Mouse (Mus musculus): Measurements from ENCODE around the gene Olfr1512. TPM values are rescaled to one million over a fixed set of nuclear protein-coding genes. Genes with fewer than 3 reads are reported as not detected.
"Not testable (repeated sequence)": the region's sequence is repeated elsewhere in the genome, so short reads cannot be mapped to it uniquely, and the experiment has no call there.

Gene Olfr1512
- not detected in 2 replicates for polyA plus RNA-seq (2016; fragmentation: Nextera tagmentation; extraction: Ambion mirVana)

DNA sequence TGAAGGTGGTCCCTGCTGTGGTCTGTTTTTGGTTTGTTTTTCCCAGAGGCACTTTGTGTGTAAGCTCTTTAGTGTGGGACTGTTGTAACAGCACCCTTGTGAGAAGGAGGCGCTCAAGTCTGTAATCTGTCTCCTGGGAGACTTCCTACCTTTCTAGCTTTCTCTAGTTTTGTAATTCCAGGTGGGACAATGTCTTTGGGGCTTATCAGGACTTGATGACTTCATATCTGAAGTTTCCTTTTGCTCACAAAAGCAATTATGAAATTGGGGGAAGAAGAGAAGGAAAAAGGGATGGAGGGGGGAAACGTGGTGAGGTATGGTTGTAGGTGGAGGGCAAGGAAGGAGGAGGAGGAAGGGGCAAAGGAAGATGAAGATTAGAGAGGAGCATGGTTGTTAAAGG is at the start of gene Olfr1512:
Olfr1512 (minus strand) TSS at position 101 of the 400 bp plus-strand sequence.
- Histone ChIP-seq H3K9ac (no peak within 1 kb of the TSS), H3K36me3 (no peaks in the 10 kb centered on the region), H3K4me3 (no peak within 1 kb of the TSS), H3K4me2 (no peak within 1 kb of the TSS), H3K4me1 (replicated peaks) (no peaks in the 10 kb centered on the region), H3K9me3 (replicated peaks) (no peaks in the 10 kb centered on the region), H3K27ac (ENCODE audit: poor library complexity, severe bottlenecking) (no peak within 1 kb of the TSS), H3K27me3 (replicated peaks) (no peaks in the 10 kb centered on the region)
- no peak for ATAC-seq (ENCODE audit: insufficient number of reproducible peaks, low FRiP score)
- 67% methylated on average over 2 of the region's 2 CpGs for WGBS

DNA sequence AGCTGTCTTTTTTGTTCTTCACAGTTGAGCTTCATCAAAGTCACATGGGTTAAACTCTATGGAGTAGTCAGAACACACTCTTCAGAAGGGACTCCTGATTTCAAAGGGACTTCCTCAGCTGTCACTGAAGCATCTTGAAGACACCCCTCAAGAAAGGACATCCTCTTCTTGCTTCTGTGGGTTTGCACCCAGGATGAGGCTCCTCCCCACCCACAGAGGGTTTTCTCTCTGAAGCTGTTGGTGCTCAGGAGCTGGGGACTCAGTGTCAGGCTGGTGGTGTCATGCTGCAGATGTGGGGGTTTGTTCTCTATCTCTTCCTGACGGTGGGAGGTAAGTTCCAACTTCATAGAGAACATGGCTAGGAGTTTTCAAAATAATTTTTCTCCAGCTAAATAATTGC is 48.7 kb upstream of the Olfr1512 start:
- H3K36me3 ChIP-seq = no peaks in the 10 kb centered on the region
- WGBS = 83% methylated on average over 1 of the region's 1 CpGs
- no peak for ATAC-seq (ENCODE audit: insufficient number of reproducible peaks, low FRiP score)

DNA sequence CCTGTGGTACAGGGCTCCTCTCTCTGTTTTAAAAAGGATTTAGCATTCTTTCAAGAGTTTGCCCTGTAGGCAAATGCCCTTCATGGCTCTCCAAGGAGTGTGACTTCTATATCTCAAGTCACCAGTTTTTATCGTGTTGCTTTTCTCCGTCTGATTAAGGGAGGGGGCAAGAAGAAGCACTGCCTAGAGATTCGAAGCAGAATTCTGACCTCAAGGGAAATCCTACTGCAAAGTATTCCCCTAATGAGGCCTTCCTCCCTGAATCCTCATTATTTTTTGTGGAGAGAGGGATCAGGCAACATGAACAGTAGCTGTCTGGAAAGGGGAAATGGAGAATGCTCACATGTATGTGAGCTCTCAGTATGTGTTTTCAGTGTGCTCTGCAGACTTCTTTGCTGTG is 35.3 kb upstream of the Olfr1512 start, which contains the start of gene Olfr1510:
Olfr1510 (minus strand) TSS at position 101 of the 400 bp plus-strand sequence.
- 81% methylated on average over 3 of the region's 3 CpGs for WGBS
- Histone ChIP-seq H3K9me3 (replicated peaks) (no peaks in the 10 kb centered on the region), H3K4me3 (no peak within 1 kb of the TSS), H3K27me3 (replicated peaks) (no peaks in the 10 kb centered on the region), H3K4me2 (no peak within 1 kb of the TSS), H3K27ac (ENCODE audit: poor library complexity, severe bottlenecking) (no peak within 1 kb of the TSS), H3K36me3 (no peaks in the 10 kb centered on the region), H3K9ac (no peak within 1 kb of the TSS), H3K4me1 (replicated peaks) (no peaks in the 10 kb centered on the region)
- ATAC-seq (ENCODE audit: insufficient number of reproducible peaks, low FRiP score) = no peak

More for the DNA sequence above, 48.7 kb upstream of the Olfr1512 start:
- H3K27me3 ChIP-seq (replicated peaks) = no peaks in the 10 kb centered on the region
- H3K27ac ChIP-seq (ENCODE audit: poor library complexity, severe bottlenecking) = no peak overlapping the region
- no peak overlapping the region for H3K4me2 ChIP-seq
- no peak overlapping the region for H3K4me3 ChIP-seq
- H3K9ac ChIP-seq = no peak overlapping the region
- no peaks in the 10 kb centered on the region for H3K4me1 ChIP-seq (replicated peaks)
- 0 out of 2 replicates have a peak, but pooled peaks cover 2% of the 10 kb centered on the region for H3K9me3 ChIP-seq (replicated peaks)

DNA sequence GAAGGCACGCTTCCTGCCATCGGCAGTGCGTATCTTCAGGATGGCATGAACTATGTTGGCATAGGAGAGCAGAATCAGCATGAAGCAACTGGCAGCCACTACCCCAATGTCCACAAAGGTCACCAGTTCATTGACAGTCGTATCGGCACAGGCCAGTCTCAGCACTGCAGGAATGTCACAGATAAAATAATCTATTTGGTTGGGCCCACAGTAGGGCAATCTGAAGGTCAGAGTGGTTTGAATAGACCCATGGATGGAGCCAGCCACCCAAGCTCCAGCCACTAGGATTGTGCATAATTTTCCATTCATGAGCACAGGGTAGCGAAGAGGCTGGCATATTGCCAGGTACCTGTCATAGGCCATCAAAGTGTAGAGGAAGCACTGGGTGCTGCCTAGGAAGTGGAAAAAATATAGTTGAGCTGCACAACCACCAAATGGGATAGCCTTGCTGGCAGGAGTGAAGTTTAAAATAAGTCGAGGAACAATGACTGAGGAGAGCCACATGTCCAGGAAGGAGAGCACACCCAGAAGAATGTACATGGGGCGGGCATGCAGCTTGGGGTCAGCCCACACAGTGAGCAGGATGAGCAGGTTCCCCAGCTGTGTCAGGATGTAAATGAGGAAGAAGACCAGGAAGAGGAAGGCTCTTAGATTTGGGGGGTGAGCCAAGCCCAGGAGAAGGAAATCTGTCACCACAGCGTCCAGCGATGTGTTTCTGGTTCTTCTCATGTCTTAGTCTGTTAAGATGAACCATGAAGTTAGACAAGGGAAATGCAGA is 31.4 kb upstream of the Olfr1512 start:
- H3K4me3 ChIP-seq; H3K4me2 ChIP-seq; H3K4me1 ChIP-seq (replicated peaks); H3K27me3 ChIP-seq (replicated peaks); H3K36me3 ChIP-seq; H3K27ac ChIP-seq (ENCODE audit: poor library complexity, severe bottlenecking); H3K9ac ChIP-seq; H3K9me3 ChIP-seq (replicated peaks): not testable (repeated sequence)
- whole genome bisulfite sequencing = 69% methylated on average over 8 of the region's 10 CpGs
- ATAC-seq (ENCODE audit: insufficient number of reproducible peaks, low FRiP score) = 0 out of 2 replicates have a peak, but pooled peaks have one; percentile 48

DNA sequence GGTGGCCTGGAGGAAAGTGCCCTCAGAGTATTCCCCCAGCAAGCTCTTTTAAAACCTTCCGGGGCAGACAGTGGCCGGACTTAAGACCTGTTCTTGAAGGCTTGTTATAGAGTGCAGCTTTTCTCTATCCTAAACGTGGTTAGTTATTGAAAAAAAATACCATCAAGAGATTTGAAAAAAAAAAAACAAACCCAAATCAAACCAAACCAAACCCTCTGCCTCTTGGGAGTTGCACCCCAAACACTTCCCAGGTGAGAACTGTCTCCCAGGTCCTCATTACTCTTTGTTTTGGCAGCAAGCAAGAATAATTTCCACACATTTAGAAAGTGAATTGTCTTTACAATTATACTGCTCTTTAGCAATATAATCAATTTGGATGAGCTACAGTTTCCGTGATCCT is 18.3 kb upstream of the Olfr1512 start, which contains the start of gene Olfr1511:
Olfr1511 (minus strand) TSS at position 101 of the 400 bp plus-strand sequence.
- Histone ChIP-seq H3K27ac (ENCODE audit: poor library complexity, severe bottlenecking) (no peak within 1 kb of the TSS), H3K4me2 (no peak within 1 kb of the TSS), H3K9ac (no peak within 1 kb of the TSS), H3K4me3 (no peak within 1 kb of the TSS), H3K36me3 (no peaks in the 10 kb centered on the region), H3K4me1 (replicated peaks) (no peaks in the 10 kb centered on the region), H3K9me3 (replicated peaks) (0 out of 2 replicates have a peak, but pooled peaks cover 2% of the 10 kb centered on the region), H3K27me3 (replicated peaks) (no peaks in the 10 kb centered on the region)
- 70% methylated on average over 4 of the region's 4 CpGs for WGBS
- ATAC-seq (ENCODE audit: insufficient number of reproducible peaks, low FRiP score) = no peak

DNA sequence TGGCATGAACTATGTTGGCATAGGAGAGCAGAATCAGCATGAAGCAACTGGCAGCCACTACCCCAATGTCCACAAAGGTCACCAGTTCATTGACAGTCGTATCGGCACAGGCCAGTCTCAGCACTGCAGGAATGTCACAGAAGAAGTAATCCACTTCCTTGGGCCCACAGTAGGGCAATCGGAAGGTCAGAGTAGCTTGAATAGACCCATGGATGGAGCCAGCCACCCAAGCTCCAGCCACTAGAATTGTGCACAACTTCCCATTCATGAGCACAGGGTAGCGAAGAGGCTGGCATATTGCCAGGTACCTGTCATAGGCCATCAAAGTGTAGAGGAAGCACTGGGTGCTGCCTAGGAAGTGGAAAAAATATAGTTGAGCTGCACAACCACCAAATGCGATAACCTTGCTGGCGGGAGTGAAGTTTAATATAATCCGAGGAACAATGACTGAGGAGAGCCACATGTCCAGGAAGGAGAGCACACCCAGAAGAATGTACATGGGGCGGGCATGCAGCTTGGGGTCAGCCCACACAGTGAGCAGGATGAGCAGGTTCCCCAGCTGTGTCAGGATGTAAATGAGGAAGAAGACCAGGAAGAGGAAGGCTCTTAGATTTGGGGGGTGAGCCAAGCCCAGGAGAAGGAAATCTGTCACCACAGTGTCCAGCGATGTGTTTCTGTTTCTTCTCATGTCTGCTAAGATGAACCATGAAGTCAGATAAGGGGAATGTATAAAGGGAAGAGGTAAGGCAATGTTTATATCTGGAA is 11.3 kb upstream of the Olfr1512 start:
- not testable (repeated sequence) for H3K4me1 ChIP-seq (replicated peaks); ATAC-seq (ENCODE audit: insufficient number of reproducible peaks, low FRiP score); H3K9me3 ChIP-seq (replicated peaks); H3K4me3 ChIP-seq; H3K36me3 ChIP-seq; H3K9ac ChIP-seq; H3K27me3 ChIP-seq (replicated peaks); H3K4me2 ChIP-seq; H3K27ac ChIP-seq (ENCODE audit: poor library complexity, severe bottlenecking)
- 72% methylated on average over 9 of the region's 9 CpGs for WGBS

DNA sequence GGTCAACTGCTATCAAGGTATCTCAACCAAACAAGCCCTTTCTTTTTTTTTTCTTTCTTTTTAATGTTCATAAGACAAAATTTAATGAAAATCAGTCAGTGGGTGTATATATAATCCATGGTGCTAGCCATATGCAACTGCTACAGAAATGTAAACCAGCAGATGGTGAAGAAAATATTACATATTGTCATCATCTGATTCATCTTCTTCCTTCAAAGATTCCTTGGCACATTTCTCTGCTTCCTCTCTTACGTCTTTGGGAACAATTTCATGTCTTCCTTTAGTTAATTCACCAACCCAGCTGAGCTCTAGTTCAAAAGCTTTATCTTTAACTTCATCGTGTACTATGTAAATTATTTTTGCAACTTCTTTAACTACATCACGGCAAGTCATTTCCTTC is 10.2 kb downstream of the Olfr1512 start:
- Histone ChIP-seq H3K27me3 (replicated peaks) (no peaks in the 10 kb centered on the region), H3K4me2 (no peak overlapping the region), H3K36me3 (no peaks in the 10 kb centered on the region), H3K9me3 (replicated peaks) (0 out of 2 replicates have a peak, but pooled peaks cover 6% of the 10 kb centered on the region), H3K4me3 (no peak overlapping the region), H3K4me1 (replicated peaks) (no peaks in the 10 kb centered on the region), H3K9ac (no peak overlapping the region), H3K27ac (ENCODE audit: poor library complexity, severe bottlenecking) (no peak overlapping the region)
- no peak for ATAC-seq (ENCODE audit: insufficient number of reproducible peaks, low FRiP score)
- WGBS = 79% methylated on average over 3 of the region's 3 CpGs

DNA sequence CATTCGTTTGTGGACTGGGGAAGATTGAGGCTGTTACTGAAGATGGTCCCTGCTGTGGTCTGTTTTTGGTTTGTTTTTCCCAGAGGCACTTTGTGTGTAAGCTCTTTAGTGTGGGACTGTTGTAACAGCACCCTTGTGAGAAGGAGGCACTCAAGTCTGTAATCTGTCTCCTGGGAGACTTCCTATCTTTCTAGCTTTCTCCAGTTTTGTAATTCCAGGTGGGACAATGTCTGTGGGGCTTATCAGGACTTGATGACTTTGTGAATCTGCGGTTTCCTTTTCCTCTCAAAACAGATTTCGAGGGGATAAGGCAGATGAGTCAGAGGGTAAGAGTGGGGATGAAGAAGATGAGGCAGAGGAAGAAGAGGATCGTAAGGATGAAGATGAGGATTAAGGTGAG is 22.7 kb downstream of the Olfr1512 start, which contains the start of gene Olfr1513:
Olfr1513 (minus strand) TSS at position 101 of the 400 bp plus-strand sequence.
- WGBS = 60% methylated on average over 4 of the region's 4 CpGs
- no peak within 1 kb of the TSS for H3K9ac ChIP-seq
- no peaks in the 10 kb centered on the region for H3K9me3 ChIP-seq (replicated peaks)
- no peak within 1 kb of the TSS for H3K27ac ChIP-seq (ENCODE audit: poor library complexity, severe bottlenecking)
- H3K4me3 ChIP-seq = no peak within 1 kb of the TSS
- no peak for ATAC-seq (ENCODE audit: insufficient number of reproducible peaks, low FRiP score)
- no peak within 1 kb of the TSS for H3K4me2 ChIP-seq
- no peaks in the 10 kb centered on the region for H3K36me3 ChIP-seq
- no peaks in the 10 kb centered on the region for H3K27me3 ChIP-seq (replicated peaks)
- H3K4me1 ChIP-seq (replicated peaks) = no peaks in the 10 kb centered on the region

DNA sequence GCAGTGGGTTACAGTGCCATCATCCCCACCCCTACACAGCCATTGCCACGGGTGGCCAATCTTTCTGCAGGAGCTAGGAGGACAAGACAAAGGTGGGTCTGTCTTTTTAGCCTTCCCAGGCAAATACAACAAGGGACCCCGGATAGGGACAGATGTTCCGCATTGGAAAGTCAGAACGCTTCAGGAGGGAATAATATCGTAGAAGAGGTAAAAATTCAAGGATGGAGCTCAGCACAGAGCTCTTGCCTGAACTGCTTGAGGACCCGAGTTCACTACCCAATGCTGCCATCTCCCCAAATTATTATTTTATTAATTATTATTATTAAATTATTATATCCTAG is 39.5 kb downstream of the Olfr1512 start:
- H3K9me3 ChIP-seq (replicated peaks) = peaks cover 6% of the 10 kb centered on the region; the same call in 1 of the 2 replicates
- peaks cover 6% of the 10 kb centered on the region for H3K27me3 ChIP-seq (replicated peaks)
- ATAC-seq (ENCODE audit: insufficient number of reproducible peaks, low FRiP score) = no peak
- no peak overlapping the region for H3K4me3 ChIP-seq
- no peak overlapping the region for H3K4me2 ChIP-seq
- WGBS = 63% methylated on average over 6 of the region's 6 CpGs
- no peaks in the 10 kb centered on the region for H3K4me1 ChIP-seq (replicated peaks)
- no peak overlapping the region for H3K9ac ChIP-seq
- H3K36me3 ChIP-seq = no peaks in the 10 kb centered on the region
- H3K27ac ChIP-seq (ENCODE audit: poor library complexity, severe bottlenecking) = no peak overlapping the region

DNA sequence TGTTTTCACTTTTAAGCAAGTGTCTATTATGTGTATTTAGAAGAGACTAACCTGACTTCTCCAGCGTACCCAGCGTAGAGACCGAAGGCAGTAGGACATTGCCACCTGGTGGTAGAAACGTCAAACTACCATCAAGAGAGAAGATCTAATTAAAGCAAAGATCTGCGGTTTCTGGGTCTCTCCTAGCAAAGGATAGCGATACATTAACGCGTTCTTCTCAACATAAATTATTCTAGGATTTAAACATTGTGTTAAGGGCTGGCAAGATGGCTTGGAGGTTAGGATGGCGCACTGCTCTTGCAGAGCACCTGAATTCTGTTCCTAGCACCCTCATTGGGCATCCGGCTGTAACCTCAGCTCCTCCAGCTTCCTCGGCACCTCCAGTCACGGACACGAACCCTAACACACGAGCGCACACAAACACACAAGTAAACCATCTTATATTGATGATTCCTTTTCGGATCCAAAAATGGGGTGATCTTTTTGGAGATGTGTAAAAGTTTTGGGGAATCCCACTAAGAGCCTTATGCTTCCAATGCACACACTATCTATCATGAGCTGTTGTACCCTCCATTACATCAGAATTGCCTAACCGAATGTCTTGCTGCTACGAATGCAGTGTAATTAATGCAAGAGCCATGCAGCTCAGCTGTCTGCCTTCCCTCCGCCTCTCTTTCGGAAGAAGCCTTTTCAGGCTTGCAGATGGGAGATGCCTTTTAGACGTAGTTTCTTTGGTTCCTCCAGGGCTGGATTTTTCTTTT is 40.0 kb downstream of the Olfr1512 start:
- peaks cover 9% of the 10 kb centered on the region for H3K27me3 ChIP-seq (replicated peaks)
- no peak for ATAC-seq (ENCODE audit: insufficient number of reproducible peaks, low FRiP score)

More for the DNA sequence above, 40.0 kb downstream of the Olfr1512 start:
- Histone ChIP-seq H3K4me2 (peak overlapping the region; percentile 47), H3K27ac (ENCODE audit: poor library complexity, severe bottlenecking) (no peak overlapping the region), H3K9me3 (replicated peaks) (peaks cover under 1% of the 10 kb centered on the region; the same call in 1 of the 2 replicates), H3K4me1 (replicated peaks) (no peaks in the 10 kb centered on the region), H3K9ac (no peak overlapping the region), H3K4me3 (no peak overlapping the region), H3K36me3 (no peaks in the 10 kb centered on the region)
- WGBS = 30% methylated on average over 21 of the region's 21 CpGs
